Mouse (Mus musculus): ENCODE measurements around the gene Tm9sf4. TPM values are rescaled to one million over a fixed set of nuclear protein-coding genes. Genes with fewer than 3 reads are reported as not detected.

The Tm9sf4 gene
- polyA plus RNA-seq, 1 experiment from 2014 or later = 65.4 TPM

DNA sequence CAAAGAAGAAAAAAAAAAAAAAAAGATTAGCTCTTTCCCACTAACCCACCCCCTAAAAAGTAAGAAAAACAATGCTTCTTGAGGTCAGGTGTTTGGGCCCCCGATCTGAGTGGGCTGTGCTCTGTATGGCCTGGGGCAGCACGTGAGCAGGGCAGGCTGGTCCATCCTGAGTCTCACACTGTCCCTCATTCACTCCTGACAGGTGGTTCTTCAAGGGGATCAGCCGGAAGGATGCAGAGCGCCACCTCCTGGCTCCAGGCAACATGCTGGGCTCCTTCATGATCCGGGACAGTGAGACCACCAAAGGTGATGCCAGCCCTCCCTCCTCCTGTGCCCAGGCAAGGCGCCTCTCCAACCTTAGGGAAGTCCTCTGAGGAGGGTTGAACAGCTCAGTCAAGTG lies 30.1 kb upstream of the Tm9sf4 start:
- ATAC-seq (replicated peaks; ENCODE audit: low FRiP score) = no peak
- no peaks in the 10 kb centered on the region for H3K9me3 ChIP-seq (ENCODE audit: control insufficient read depth, low read length)
- H3K4me3 ChIP-seq (ENCODE audit: low read depth, low read length) = no peak overlapping the region
- no peak overlapping the region for H3K4me2 ChIP-seq
- WGBS = 14% methylated on average over 6 of the region's 6 CpGs
- no peaks in the 10 kb centered on the region; the same call in 1 of the 2 replicates for H3K27me3 ChIP-seq (replicated peaks; ENCODE audit: control insufficient read depth, insufficient read depth, low read length)
- H3K9ac ChIP-seq (ENCODE audit: low read depth, low read length) = no peak overlapping the region
- H3K4me1 ChIP-seq (replicated peaks; ENCODE audit: control insufficient read depth, insufficient read depth, low read length) = no peaks in the 10 kb centered on the region
- H3K36me3 ChIP-seq (ENCODE audit: control insufficient read depth, insufficient read depth, low read length) = no peaks in the 10 kb centered on the region
- no peak for DNase-seq (ENCODE audit: low spot score)
- no peak overlapping the region for H3K27ac ChIP-seq (ENCODE audit: low read depth, low read length)

DNA sequence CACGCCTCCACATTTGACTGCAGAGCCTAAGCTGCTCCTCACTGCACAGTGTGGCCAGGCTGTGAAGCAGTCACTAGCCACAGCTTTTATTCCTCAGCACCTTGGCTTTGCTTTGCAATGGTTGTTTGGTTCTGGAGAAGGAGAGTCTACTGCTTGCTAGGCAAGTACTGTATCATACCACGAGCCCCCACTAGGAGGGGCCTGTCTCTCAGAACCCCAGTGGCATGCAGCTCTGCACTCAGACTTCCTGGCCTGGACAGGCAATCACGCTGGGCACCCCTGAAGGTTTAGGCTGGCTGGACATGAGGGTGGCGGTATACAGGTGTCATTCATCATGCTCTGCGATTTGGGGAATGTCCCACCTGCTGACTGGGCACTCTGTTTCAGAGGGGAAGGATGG lies 26.9 kb upstream of the Tm9sf4 start:
- H3K4me1 ChIP-seq (replicated peaks; ENCODE audit: control insufficient read depth, insufficient read depth, low read length) = no peaks in the 10 kb centered on the region
- H3K9me3 ChIP-seq (ENCODE audit: control insufficient read depth, low read length) = no peaks in the 10 kb centered on the region
- H3K9ac ChIP-seq (ENCODE audit: low read depth, low read length) = no peak overlapping the region
- H3K27me3 ChIP-seq (replicated peaks; ENCODE audit: control insufficient read depth, insufficient read depth, low read length) = no peaks in the 10 kb centered on the region; the same call in 1 of the 2 replicates
- H3K4me2 ChIP-seq = no peak overlapping the region
- H3K36me3 ChIP-seq (ENCODE audit: control insufficient read depth, insufficient read depth, low read length) = no peaks in the 10 kb centered on the region
- no peak for DNase-seq (ENCODE audit: low spot score)
- no peak; the same call in 1 of the 2 replicates for ATAC-seq (replicated peaks; ENCODE audit: low FRiP score)
- WGBS = 33% methylated on average over 5 of the region's 5 CpGs
- H3K27ac ChIP-seq (ENCODE audit: low read depth, low read length) = no peak overlapping the region
- no peak overlapping the region for H3K4me3 ChIP-seq (ENCODE audit: low read depth, low read length)

DNA sequence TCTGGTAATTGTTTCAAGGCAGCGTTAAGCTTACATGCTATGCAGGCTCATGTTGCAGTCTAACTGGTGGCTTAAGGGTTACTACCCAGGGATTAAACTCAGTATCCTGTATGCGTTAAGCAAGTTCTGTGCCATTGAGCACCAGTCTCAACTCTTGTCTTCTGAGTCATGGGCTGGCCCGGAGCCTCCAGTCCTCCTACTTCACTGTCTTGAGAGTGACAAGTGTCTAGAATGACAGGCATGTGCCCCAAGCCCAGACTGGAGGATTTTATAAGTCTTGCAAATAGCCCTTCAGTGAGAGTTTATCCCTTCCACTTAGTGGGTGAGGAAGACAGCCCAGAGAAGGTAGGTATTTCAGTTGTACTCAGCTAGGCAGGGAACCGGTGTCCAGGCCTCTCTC lies 24.9 kb upstream of the Tm9sf4 start:
- H3K36me3 ChIP-seq (ENCODE audit: control insufficient read depth, insufficient read depth, low read length) = no peaks in the 10 kb centered on the region
- H3K9ac ChIP-seq (ENCODE audit: low read depth, low read length) = no peak overlapping the region
- no peaks in the 10 kb centered on the region for H3K27me3 ChIP-seq (replicated peaks; ENCODE audit: control insufficient read depth, insufficient read depth, low read length)
- H3K9me3 ChIP-seq (ENCODE audit: control insufficient read depth, low read length) = no peaks in the 10 kb centered on the region
- ATAC-seq (replicated peaks; ENCODE audit: low FRiP score) = no peak
- no peaks in the 10 kb centered on the region for H3K4me1 ChIP-seq (replicated peaks; ENCODE audit: control insufficient read depth, insufficient read depth, low read length)
- H3K4me2 ChIP-seq = no peak overlapping the region
- WGBS = 75% methylated on average over 4 of the region's 4 CpGs
- no peak for DNase-seq (ENCODE audit: low spot score)
- no peak overlapping the region for H3K27ac ChIP-seq (ENCODE audit: low read depth, low read length)
- no peak overlapping the region for H3K4me3 ChIP-seq (ENCODE audit: low read depth, low read length)

DNA sequence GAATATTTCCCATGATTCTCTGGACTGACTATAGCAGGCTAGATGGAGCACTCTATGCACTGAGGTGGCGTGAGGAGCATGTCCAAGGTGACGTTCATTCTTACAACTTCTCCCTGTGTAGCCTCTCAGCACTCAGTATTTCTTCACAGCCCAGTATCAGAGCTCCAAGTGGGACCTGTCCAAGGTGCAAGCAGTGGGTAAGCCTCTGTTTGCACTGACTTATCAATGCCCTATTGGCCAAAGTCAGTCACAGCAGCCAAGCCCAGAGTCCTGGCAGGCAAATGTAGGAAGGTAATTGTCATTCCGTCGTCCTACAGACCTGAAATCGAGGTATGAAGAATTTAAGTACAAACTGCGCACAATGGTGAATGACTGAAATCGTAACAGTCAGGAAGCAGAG lies 21.9 kb upstream of the Tm9sf4 start:
- Histone ChIP-seq H3K9ac (ENCODE audit: low read depth, low read length) (no peak overlapping the region), H3K4me1 (replicated peaks; ENCODE audit: control insufficient read depth, insufficient read depth, low read length) (no peaks in the 10 kb centered on the region), H3K27me3 (replicated peaks; ENCODE audit: control insufficient read depth, insufficient read depth, low read length) (peaks cover 4% of the 10 kb centered on the region; the same call in 1 of the 2 replicates), H3K36me3 (ENCODE audit: control insufficient read depth, insufficient read depth, low read length) (no peaks in the 10 kb centered on the region), H3K4me3 (ENCODE audit: low read depth, low read length) (no peak overlapping the region), H3K4me2 (no peak overlapping the region), H3K9me3 (ENCODE audit: control insufficient read depth, low read length) (no peaks in the 10 kb centered on the region), H3K27ac (ENCODE audit: low read depth, low read length) (no peak overlapping the region)
- 74% methylated on average over 7 of the region's 7 CpGs for WGBS
- DNase-seq (ENCODE audit: low spot score) = no peak
- no peak for ATAC-seq (replicated peaks; ENCODE audit: low FRiP score)

DNA sequence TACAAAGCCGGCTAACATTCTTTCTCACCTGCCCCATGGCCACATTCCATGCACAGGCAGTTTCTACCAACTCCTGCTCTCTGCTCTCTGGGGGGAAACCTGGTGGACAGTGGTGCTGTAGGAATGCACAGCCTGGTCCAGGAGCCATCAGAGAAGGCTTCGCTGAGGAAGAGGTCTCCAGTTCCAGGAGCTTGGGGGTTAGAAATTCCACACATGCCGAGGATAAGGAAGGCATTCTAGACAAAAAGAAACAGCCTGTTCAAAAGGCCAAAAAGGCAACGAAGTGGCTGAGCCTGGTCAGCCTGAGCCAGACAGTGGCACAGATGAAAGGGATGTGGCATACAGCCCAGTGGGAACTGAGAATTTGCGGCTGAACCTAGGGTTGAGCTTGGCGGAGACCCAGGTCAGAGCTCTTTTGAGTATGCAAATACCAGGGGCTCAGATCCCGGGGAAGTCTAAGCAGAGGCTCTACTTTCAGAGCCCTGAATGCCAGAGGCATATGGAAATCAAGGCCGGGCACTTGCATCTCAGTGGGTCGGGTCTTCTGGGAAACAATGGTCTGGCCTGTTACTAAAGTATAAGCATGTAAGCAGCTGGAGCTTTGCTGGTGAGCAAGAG lies 21.0 kb upstream of the Tm9sf4 start:
- Histone ChIP-seq H3K4me2 (no peak overlapping the region), H3K36me3 (ENCODE audit: control insufficient read depth, insufficient read depth, low read length) (no peaks in the 10 kb centered on the region), H3K9ac (ENCODE audit: low read depth, low read length) (no peak overlapping the region), H3K27ac (ENCODE audit: low read depth, low read length) (no peak overlapping the region), H3K4me3 (ENCODE audit: low read depth, low read length) (no peak overlapping the region), H3K4me1 (replicated peaks; ENCODE audit: control insufficient read depth, insufficient read depth, low read length) (no peaks in the 10 kb centered on the region), H3K9me3 (ENCODE audit: control insufficient read depth, low read length) (no peaks in the 10 kb centered on the region), H3K27me3 (replicated peaks; ENCODE audit: control insufficient read depth, insufficient read depth, low read length) (peaks cover 4% of the 10 kb centered on the region; the same call in 1 of the 2 replicates)
- DNase-seq (ENCODE audit: low spot score) (no peak), ATAC-seq (replicated peaks; ENCODE audit: low FRiP score) (no peak)
- WGBS = 38% methylated on average over 9 of the region's 9 CpGs

DNA sequence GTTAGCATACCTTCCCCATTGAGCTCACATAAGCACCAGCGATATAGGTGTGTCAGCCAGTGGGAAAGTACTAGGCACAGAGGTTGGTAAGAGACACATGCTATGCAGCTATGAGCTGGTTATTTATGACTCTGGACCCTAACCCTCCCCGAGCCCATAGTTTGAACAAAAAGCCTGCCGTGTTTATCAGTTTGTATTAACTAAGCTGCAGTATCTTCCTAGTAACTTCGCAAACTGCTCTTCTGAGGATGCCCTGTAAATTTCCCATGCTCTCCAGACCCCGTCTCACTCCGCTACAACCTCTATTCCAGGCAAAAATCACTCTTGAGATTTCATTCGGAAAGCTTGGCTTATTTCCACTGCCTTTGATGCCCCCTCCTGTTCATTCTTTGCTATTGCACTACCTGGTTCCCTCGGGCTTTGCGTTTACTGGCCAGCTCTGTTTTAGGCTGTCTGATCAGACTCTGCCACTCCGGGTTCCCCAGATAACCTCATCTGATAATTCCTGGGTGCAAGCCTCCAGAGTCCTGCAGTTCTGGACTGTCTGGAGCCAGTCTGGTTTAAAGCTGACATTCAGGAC lies 18.4 kb upstream of the Tm9sf4 start:
- no peaks in the 10 kb centered on the region for H3K9me3 ChIP-seq (ENCODE audit: control insufficient read depth, low read length)
- no peak overlapping the region for H3K4me2 ChIP-seq
- H3K36me3 ChIP-seq (ENCODE audit: control insufficient read depth, insufficient read depth, low read length) = no peaks in the 10 kb centered on the region
- 31% methylated on average over 10 of the region's 10 CpGs for WGBS
- ATAC-seq (replicated peaks; ENCODE audit: low FRiP score) = no peak
- H3K4me1 ChIP-seq (replicated peaks; ENCODE audit: control insufficient read depth, insufficient read depth, low read length) = no peaks in the 10 kb centered on the region
- no peak overlapping the region for H3K9ac ChIP-seq (ENCODE audit: low read depth, low read length)
- H3K27me3 ChIP-seq (replicated peaks; ENCODE audit: control insufficient read depth, insufficient read depth, low read length) = peaks cover 4% of the 10 kb centered on the region; the same call in 1 of the 2 replicates
- no peak for DNase-seq (ENCODE audit: low spot score)
- no peak overlapping the region for H3K4me3 ChIP-seq (ENCODE audit: low read depth, low read length)
- H3K27ac ChIP-seq (ENCODE audit: low read depth, low read length) = no peak overlapping the region

DNA sequence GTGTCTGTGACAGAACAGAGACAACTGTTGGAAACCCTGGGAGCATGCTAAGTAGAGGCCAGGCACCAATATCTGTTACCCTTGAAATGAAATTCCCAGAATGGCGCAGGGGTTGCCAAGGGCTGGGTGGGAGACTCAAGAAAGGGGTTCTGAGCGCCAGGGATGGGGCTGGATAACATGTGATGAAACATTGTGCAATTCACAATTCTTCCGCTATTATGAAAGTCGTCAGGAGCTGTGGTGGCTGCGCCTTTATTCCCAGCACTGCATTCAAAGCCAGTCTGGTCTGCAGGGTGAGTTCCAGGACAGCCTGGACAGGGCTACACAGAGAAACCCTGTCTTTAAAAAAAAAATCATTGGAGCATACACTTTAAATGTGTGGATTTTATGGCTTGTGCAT lies 15.8 kb upstream of the Tm9sf4 start:
- ATAC-seq (replicated peaks; ENCODE audit: low FRiP score) = no peak
- Histone ChIP-seq H3K4me2 (no peak overlapping the region), H3K4me3 (ENCODE audit: low read depth, low read length) (no peak overlapping the region), H3K9me3 (ENCODE audit: control insufficient read depth, low read length) (no peaks in the 10 kb centered on the region), H3K4me1 (replicated peaks; ENCODE audit: control insufficient read depth, insufficient read depth, low read length) (no peaks in the 10 kb centered on the region), H3K27me3 (replicated peaks; ENCODE audit: control insufficient read depth, insufficient read depth, low read length) (peaks cover 4% of the 10 kb centered on the region; the same call in 1 of the 2 replicates), H3K9ac (ENCODE audit: low read depth, low read length) (no peak overlapping the region), H3K36me3 (ENCODE audit: control insufficient read depth, insufficient read depth, low read length) (no peaks in the 10 kb centered on the region), H3K27ac (ENCODE audit: low read depth, low read length) (no peak overlapping the region)
- 71% methylated on average over 5 of the region's 5 CpGs for WGBS
- DNase-seq (ENCODE audit: low spot score) = no peak

DNA sequence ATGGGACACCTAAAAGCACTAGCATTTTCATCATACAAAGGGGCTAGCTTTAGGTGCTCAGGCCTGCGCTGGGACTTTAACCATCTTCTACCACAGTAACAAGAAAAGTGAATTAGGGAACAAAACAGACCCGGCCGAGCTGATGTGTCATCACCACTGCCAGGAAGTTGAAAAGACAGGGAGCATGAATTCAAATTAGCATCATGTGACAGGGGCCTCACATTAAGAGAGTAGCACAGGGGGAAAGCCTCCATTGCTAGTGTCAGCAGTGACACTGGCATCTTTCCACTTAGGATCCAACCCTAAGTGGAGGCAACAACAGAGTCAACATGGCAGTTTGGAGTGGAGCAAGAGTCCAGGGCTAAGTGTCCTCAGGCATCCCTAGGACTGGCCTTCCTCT lies 13.9 kb upstream of the Tm9sf4 start:
- H3K9ac ChIP-seq (ENCODE audit: low read depth, low read length) = no peak overlapping the region
- H3K27ac ChIP-seq (ENCODE audit: low read depth, low read length) = no peak overlapping the region
- ATAC-seq (replicated peaks; ENCODE audit: low FRiP score) = no peak
- H3K27me3 ChIP-seq (replicated peaks; ENCODE audit: control insufficient read depth, insufficient read depth, low read length) = peaks cover 13% of the 10 kb centered on the region
- WGBS = 75% methylated on average over 3 of the region's 3 CpGs
- H3K4me1 ChIP-seq (replicated peaks; ENCODE audit: control insufficient read depth, insufficient read depth, low read length) = no peaks in the 10 kb centered on the region
- DNase-seq (ENCODE audit: low spot score) = no peak
- H3K9me3 ChIP-seq (ENCODE audit: control insufficient read depth, low read length) = no peaks in the 10 kb centered on the region
- no peak overlapping the region for H3K4me3 ChIP-seq (ENCODE audit: low read depth, low read length)
- H3K36me3 ChIP-seq (ENCODE audit: control insufficient read depth, insufficient read depth, low read length) = no peaks in the 10 kb centered on the region
- no peak overlapping the region for H3K4me2 ChIP-seq

DNA sequence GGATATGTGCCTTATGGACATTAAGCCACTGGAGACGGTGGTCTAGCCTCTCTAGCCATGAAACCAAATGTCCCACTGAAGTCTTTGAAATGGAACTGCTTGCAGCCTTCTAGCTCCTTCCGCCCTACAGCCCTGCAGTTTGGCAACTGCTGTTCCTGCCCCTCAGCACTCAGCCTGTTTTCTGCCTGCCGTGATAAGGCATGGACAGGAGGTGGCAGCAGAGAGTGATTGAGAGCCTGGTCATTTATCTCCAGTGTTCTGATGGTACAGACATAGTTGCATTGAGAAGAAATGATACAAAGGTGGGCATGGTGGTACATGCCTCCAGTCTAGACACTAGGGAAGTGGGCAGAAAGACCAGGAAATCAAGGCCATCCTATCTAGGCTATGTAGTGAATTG lies 13.4 kb upstream of the Tm9sf4 start:
- DNase-seq (ENCODE audit: low spot score) = peak; percentile 52
- H3K27ac ChIP-seq (ENCODE audit: low read depth, low read length) = no peak overlapping the region
- H3K4me3 ChIP-seq (ENCODE audit: low read depth, low read length) = no peak overlapping the region
- H3K4me1 ChIP-seq (replicated peaks; ENCODE audit: control insufficient read depth, insufficient read depth, low read length) = no peaks in the 10 kb centered on the region
- H3K9ac ChIP-seq (ENCODE audit: low read depth, low read length) = no peak overlapping the region
- H3K9me3 ChIP-seq (ENCODE audit: control insufficient read depth, low read length) = no peaks in the 10 kb centered on the region
- H3K27me3 ChIP-seq (replicated peaks; ENCODE audit: control insufficient read depth, insufficient read depth, low read length) = peaks cover 10% of the 10 kb centered on the region
- ATAC-seq (replicated peaks; ENCODE audit: low FRiP score) = peak; percentile 34; the same call in 1 of the 2 replicates
- 18% methylated on average over 3 of the region's 3 CpGs for WGBS
- no peaks in the 10 kb centered on the region for H3K36me3 ChIP-seq (ENCODE audit: control insufficient read depth, insufficient read depth, low read length)
- H3K4me2 ChIP-seq = no peak overlapping the region
